In the genomic region with DNA sequence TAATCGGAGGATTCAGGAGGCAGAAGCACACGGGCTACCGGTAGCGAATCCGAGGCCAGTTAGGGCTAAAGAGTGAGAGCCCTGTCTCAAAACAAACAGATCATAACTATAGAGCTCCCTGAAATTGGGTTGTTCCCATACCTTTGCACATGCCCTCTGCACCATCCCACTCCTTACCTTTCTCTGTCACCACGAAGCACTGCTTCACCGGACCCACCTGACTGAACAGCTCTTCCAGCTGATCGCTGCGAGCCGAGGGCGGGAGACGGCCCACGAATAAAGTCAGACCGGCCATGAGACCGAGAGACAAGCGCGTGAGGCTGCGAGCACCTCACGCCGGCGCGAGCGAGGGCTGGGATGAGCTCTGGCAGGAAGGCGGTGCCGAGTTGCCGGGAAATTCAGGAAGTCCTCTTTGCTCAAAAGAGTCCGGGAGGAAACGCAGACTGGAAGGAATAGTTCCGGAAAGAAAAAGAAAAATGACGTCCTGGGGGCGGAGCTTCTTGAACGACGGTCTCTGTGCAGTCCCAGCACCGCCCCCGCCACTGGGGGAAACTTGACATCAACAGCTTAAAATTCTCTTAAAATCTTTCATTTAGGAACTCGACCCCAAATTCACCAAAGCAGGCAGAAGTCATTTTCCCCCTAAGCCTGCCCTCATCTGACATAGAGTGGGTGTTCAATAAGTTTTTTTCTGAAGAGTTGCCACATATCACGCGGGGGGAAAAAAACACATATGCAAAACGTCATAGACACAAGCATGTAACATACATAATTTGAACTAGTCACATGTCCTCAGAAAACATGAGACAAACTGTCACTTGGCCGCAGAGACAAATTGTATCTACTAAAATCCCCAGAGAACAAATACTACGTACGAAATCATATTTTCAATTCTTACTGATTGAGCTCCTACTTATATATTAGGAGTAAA, we compare ENCODE assay signal across 1 mouse cellular context.
TF ChIP-seq lines count a peak whose summit lies in the region.

Rbm28 (minus strand) TSS at position 693 of the 931 bp plus-strand sequence.

TF ChIP-seq in MEL, 35 proteins besides CTCF, POLR2A, EP300 and RAD21 (continued from another document):
- TF ChIP-seq NRF1 (IDR thresholded peaks at IDR 0.05; ENCODE audit: insufficient read depth, low read depth, low read length, poor library complexity, severe bottlenecking) = peak; percentile 48; the same call in 1 of the 2 replicates
- TF ChIP-seq MAZ (IDR thresholded peaks at IDR 0.05; ENCODE audit: low read depth, low read length) = 0 out of 2 replicates have a peak, but pooled peaks have one; percentile 54
- no peak for TF ChIP-seq BHLHE40 (IDR thresholded peaks at IDR 0.05; ENCODE audit: borderline replicate concordance, low read depth, low read length)
- peak; percentile 79 for TF ChIP-seq ZMIZ1 (IDR thresholded peaks at IDR 0.05; ENCODE audit: low read depth, low read length)
- no peak for TF ChIP-seq CHD1 (IDR thresholded peaks at IDR 0.05; ENCODE audit: low read depth, low read length)
- peak; percentile 94 for TF ChIP-seq TBP (IDR thresholded peaks at IDR 0.05; ENCODE audit: low read depth, low read length)
- TF ChIP-seq NELFE (IDR thresholded peaks at IDR 0.05; ENCODE audit: low read depth, low read length) = peak; percentile 98
- peak; percentile 96 for TF ChIP-seq SIN3A (IDR thresholded peaks at IDR 0.05; ENCODE audit: low read length)
- TF ChIP-seq GABPA (IDR thresholded peaks at IDR 0.05; ENCODE audit: low read depth, low read length) = no peak
- peak; percentile 88 for TF ChIP-seq ELF1 (IDR thresholded peaks at IDR 0.05; ENCODE audit: low read depth, low read length)
- no peak for TF ChIP-seq USF1 (IDR thresholded peaks at IDR 0.05; ENCODE audit: low read depth, low read length)
- TF ChIP-seq TAL1 (IDR thresholded peaks at IDR 0.05; ENCODE audit: low read length) = no peak
- TF ChIP-seq E2F4 (IDR thresholded peaks at IDR 0.05; ENCODE audit: borderline replicate concordance, low read depth, low read length) = 0 out of 2 replicates have a peak, but pooled peaks have one; percentile 68
- peak; percentile 76; the same call in 1 of the 2 replicates for TF ChIP-seq TCF12 (IDR thresholded peaks at IDR 0.05; ENCODE audit: low read depth, low read length)
- TF ChIP-seq ETS1 (IDR thresholded peaks at IDR 0.05; ENCODE audit: low read depth, low read length) = 0 out of 2 replicates have a peak, but pooled peaks have one; percentile 37
- TF ChIP-seq MYB (IDR thresholded peaks at IDR 0.05; ENCODE audit: low read depth, low read length) = no peak
- peak; percentile 94 for TF ChIP-seq HCFC1 (IDR thresholded peaks at IDR 0.05; ENCODE audit: low read depth, low read length)
- no peak for TF ChIP-seq JUND (IDR thresholded peaks at IDR 0.05; ENCODE audit: low read depth, low read length)
- peak; percentile 64 for TF ChIP-seq KAT2A (conservative IDR thresholded peaks at IDR 0.05; ENCODE audit: low read depth, low read length)
- no peak for TF ChIP-seq ZKSCAN1 (IDR thresholded peaks at IDR 0.05; ENCODE audit: low read depth, low read length)
- TF ChIP-seq USF2 (IDR thresholded peaks at IDR 0.05; ENCODE audit: borderline replicate concordance in 1 of 2, insufficient read depth in 1 of 2, low read depth in 1 of 2, low read length in 2 of 2) = no peak
- no peak for TF ChIP-seq MEF2A (IDR thresholded peaks at IDR 0.05; ENCODE audit: extremely low read depth, insufficient replicate concordance, low read depth, low read length, poor library complexity, severe bottlenecking)
- TF ChIP-seq RCOR1 (IDR thresholded peaks at IDR 0.05; ENCODE audit: low read depth, low read length) = peak; percentile 14; the same call in 1 of the 2 replicates
- no peak for TF ChIP-seq CHD2 (IDR thresholded peaks at IDR 0.05; ENCODE audit: low read length)
- TF ChIP-seq SMC3 (IDR thresholded peaks at IDR 0.05; ENCODE audit: low read depth, low read length) = no peak
- TF ChIP-seq ZNF384 (IDR thresholded peaks at IDR 0.05; ENCODE audit: low read depth, low read length) = no peak
- TF ChIP-seq UBTF (IDR thresholded peaks at IDR 0.05; ENCODE audit: borderline replicate concordance, insufficient read depth, low read depth, low read length) = no peak
- no peak for TF ChIP-seq POLR2AphosphoS5 (IDR thresholded peaks at IDR 0.05; ENCODE audit: borderline replicate concordance, low read depth, low read length)
